Mouse (Mus musculus) splenic B cell, adult 2 months (primary cell): ENCODE measurements around the gene Rarb.
A peak's percentile ranks its signal among the peaks of the same experiment; 100 is the strongest.

Experiments used
- DNase-seq: peaks from one replicate; pipeline ENCODE4 v3.0.0-alpha.2; 2011; ENCODE audit warnings: low read depth, low spot score
- H3K27me3 ChIP-seq: 2 replicates; pipeline ENCODE4 v1.6.1; 2012; ENCODE audit warnings: mild to moderate bottlenecking, low read length, moderate library complexity, mixed read lengths; ENCODE audit not compliant: control insufficient read depth, poor library complexity, insufficient read depth, severe bottlenecking
- H3K36me3 ChIP-seq: 2 replicates; pipeline ENCODE4 v1.6.1; 2012; ENCODE audit warnings: mild to moderate bottlenecking, low read length, moderate library complexity, mixed read lengths; ENCODE audit not compliant: control insufficient read depth, poor library complexity, insufficient read depth, severe bottlenecking

Rarb gene

DNA sequence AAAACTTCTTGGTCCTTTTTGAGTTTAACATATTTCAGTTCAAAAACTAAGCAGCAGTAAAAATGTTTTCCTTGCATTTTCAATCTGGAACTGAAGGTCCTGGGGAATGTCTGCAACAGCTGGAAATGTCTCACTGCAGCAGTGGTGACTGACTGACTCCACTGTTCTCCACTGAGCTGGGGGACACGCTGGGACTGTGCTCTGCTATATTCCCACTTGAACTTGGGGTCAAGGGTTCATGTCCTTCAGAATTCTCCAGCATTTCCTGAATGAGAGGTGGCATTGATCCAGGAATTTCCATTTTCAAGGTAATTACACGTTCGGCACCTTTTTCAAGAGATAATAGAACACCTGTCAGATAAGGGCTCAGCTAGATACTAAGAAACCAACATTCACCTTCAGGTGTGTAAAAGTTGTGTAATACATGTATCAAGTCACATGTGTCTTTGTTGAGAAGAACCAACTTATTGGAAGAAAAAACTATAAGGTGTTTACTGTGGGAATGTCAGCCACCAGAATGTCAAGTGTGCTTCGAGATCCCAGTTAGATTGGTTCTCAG lies 386.9 kb downstream of the Rarb start:
- Histone ChIP-seq H3K36me3 (peaks cover 3% of the 10 kb centered on the region; the same call in 1 of the 2 replicates), H3K27me3 (no peaks in the 10 kb centered on the region)
- DNase-seq, result no peak

DNA sequence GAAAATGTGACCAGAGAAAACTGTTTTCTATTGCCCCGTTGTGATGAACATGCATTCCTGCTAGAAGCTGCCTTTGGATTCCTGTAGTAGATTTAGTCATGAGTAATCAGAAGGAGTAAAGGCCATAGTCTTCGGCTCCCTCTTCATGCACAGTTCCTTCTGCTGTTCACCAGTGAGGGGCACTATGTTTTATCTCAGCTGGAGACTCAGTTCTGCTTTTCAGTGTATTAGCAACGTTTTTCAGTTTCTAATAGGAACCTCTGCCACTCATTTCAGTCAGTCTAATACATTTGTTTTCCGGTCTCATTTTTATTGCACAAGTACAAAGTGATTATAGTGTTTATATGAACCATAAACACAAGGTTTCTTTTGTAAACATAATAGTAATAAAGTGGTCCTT lies 391.4 kb downstream of the Rarb start:
- Histone ChIP-seq H3K27me3 (no peaks in the 10 kb centered on the region), H3K36me3 (peaks cover 6% of the 10 kb centered on the region; the same call in 1 of the 2 replicates)
- DNase-seq, result peak; percentile 12

DNA sequence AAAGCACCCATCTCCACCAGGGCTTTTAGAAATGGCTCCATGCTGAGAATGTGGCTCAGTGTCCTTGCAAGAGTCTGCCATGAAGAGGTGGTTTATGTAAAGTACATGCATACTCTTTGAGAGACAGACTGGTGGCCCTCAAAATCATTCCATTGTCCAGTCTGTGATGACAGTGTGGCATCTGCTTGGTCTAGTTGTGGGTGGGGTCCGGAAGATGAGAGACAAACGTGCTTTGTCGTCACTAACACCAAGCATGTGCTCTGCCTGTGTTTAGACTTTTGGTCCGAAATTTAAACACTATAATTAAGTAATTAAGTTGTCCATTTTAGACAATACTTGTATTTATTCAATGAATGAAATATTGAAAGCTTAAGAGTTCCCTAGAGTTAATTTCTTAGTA lies 404.8 kb downstream of the Rarb start:
- Histone ChIP-seq H3K36me3 (peaks cover 16% of the 10 kb centered on the region), H3K27me3 (no peaks in the 10 kb centered on the region)
- DNase-seq, result no peak

DNA sequence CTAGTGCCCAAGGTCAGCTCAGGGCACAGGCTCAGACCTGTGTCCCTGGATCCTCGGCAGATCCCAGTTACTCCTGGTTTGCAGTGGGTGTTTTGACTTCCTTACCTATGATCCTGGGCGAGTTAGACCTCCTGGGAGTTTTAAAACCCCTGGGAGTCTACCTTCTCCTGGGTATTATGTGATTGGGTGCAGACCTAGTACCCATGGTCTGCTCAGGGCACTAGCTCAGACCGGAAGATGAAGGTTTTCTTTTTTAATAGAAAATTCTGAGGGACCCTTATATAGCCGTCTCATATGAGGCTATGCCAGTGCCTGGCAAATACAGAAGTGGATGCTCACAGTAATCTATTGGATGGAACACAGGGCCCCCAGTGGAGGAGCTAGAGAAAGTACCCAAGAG lies 413.8 kb downstream of the Rarb start:
- Histone ChIP-seq H3K27me3 (no peaks in the 10 kb centered on the region), H3K36me3 (peaks cover 6% of the 10 kb centered on the region)
- DNase-seq, result no peak

DNA sequence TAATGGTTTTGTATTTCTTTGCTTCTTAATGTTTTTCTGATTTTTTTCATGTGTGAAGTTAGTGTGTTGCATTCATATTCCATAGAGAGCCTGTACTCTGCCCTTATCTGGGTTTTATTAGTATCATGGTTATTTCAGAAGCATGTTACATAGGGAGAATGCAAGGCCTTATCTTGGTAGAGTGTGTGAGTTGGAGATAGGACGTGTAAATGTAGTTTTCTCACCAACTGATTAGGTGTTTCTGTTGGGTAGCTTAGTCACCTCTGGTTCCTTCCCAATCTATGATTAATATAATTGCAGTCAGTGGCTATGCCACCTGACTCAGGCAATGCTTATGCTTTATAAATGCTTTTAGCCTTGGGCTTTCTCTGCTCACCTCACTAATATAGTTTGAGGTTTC lies 434.2 kb downstream of the Rarb start:
- no peak for DNase-seq
- H3K36me3 ChIP-seq, result peaks cover 3% of the 10 kb centered on the region; the same call in 1 of the 2 replicates
- no peaks in the 10 kb centered on the region for H3K27me3 ChIP-seq
